Comparison of ENCODE assay signal across 8 mouse cellular contexts in the genomic region with DNA sequence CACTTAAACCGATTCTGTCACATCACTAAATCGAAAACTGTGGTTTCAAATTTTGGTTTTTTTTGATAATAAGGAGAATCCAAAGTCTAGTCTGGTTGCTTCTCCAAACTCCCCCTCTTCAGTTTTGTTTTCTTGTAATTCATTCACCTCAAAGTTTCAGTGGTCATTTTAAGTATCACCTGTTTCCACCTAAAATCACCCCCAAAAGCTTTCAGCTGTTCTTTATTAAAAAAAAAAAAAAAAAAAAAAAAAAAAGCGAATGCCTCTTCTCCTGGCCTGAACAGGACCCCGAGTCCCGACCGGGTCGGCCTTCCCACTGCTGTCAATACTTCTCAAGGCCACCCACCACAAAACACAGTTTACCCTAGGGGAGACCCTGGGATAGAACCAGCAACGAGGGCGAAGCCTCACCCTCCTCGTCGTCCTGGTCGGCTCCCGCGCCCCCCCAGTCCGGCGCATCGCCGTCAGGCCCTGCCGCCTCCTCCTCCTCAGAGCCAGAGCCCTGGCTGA. TPM values are rescaled to one million over a fixed set of nuclear protein-coding genes. Genes with fewer than 3 reads are reported as not detected.
A peak's percentile ranks its signal among the peaks of the same experiment; 100 is the strongest.
DNase-seq lines count a peak whose midpoint lies in the region; ATAC-seq and TF ChIP-seq lines count a peak whose summit lies in the region.

No protein-coding gene starts in this region.

- H3K27me3 ChIP-seq in embryonic facial prominence, embryonic 10.5 days (replicated peaks; ENCODE audit: low read depth, poor library complexity, severe bottlenecking), result no peaks in the 10 kb centered on the region
- no peaks in the 10 kb centered on the region for H3K27me3 ChIP-seq in intestine, embryonic 14.5 days (replicated peaks; ENCODE audit: control insufficient read depth, insufficient read depth, low read length)
- H3K27me3 ChIP-seq in neural tube, embryonic 12.5 days (replicated peaks), result no peaks in the 10 kb centered on the region

- WGBS in embryonic facial prominence, embryonic 10.5 days, result 8% methylated on average over 19 of the region's 19 CpGs
- 8% methylated on average over 19 of the region's 19 CpGs for WGBS in intestine, embryonic 14.5 days
- 10% methylated on average over 19 of the region's 19 CpGs for WGBS in neural tube, embryonic 12.5 days

- peak overlapping the region; percentile 94 for H3K9ac ChIP-seq in intestine, embryonic 14.5 days (ENCODE audit: low read length)
- H3K9ac ChIP-seq in neural tube, embryonic 12.5 days, result peak overlapping the region; percentile 95

- no peak; the same call in none of the 2 replicates for ATAC-seq in intestine, embryonic 14.5 days (replicated peaks; ENCODE audit: low FRiP score, low TSS enrichment, low read depth)
- no peak for ATAC-seq in neural tube, embryonic 12.5 days (ENCODE audit: low FRiP score, low read depth)

- H3K4me1 ChIP-seq in embryonic facial prominence, embryonic 10.5 days, result peaks cover 16% of the 10 kb centered on the region
- peaks cover 9% of the 10 kb centered on the region for H3K4me1 ChIP-seq in intestine, embryonic 14.5 days (replicated peaks; ENCODE audit: control insufficient read depth, insufficient read depth, low read length)
- H3K4me1 ChIP-seq in neural tube, embryonic 12.5 days, result peaks cover 15% of the 10 kb centered on the region

- peak overlapping the region; percentile 99 for H3K4me3 ChIP-seq in layer of hippocampus, adult 2 months
- H3K4me3 ChIP-seq in embryonic facial prominence, embryonic 10.5 days, result peak overlapping the region; percentile 99
- H3K4me3 ChIP-seq in intestine, embryonic 14.5 days (ENCODE audit: low read depth, low read length), result peak overlapping the region; percentile 99
- peak overlapping the region; percentile 96 for H3K4me3 ChIP-seq in neural tube, embryonic 12.5 days

- no peaks in the 10 kb centered on the region for H3K9me3 ChIP-seq in embryonic facial prominence, embryonic 10.5 days
- H3K9me3 ChIP-seq in intestine, embryonic 14.5 days (ENCODE audit: control insufficient read depth, low read length), result no peaks in the 10 kb centered on the region
- no peaks in the 10 kb centered on the region for H3K9me3 ChIP-seq in neural tube, embryonic 12.5 days

- peaks cover 33% of the 10 kb centered on the region for H3K36me3 ChIP-seq in embryonic facial prominence, embryonic 10.5 days (replicated peaks)
- H3K36me3 ChIP-seq in intestine, embryonic 14.5 days (ENCODE audit: control insufficient read depth, insufficient read depth, low read length), result peaks cover 32% of the 10 kb centered on the region
- peaks cover 18% of the 10 kb centered on the region for H3K36me3 ChIP-seq in neural tube, embryonic 12.5 days

- TF ChIP-seq CTCF in layer of hippocampus, adult 2 months (conservative IDR thresholded peaks at IDR 0.05), result no peak

- H3K4me2 ChIP-seq in intestine, embryonic 14.5 days (ENCODE audit: low read length), result peak overlapping the region; percentile 67
- H3K4me2 ChIP-seq in neural tube, embryonic 12.5 days (replicated peaks), result peak overlapping the region; percentile 79

- peak overlapping the region; percentile 93 for H3K27ac ChIP-seq in layer of hippocampus, adult 2 months
- peak overlapping the region; percentile 91 for H3K27ac ChIP-seq in embryonic facial prominence, embryonic 10.5 days (replicated peaks)
- peak overlapping the region; percentile 82 for H3K27ac ChIP-seq in intestine, embryonic 14.5 days (ENCODE audit: low read depth)
- H3K27ac ChIP-seq in neural tube, embryonic 12.5 days, result peak overlapping the region; percentile 71

- DNase-seq in layer of hippocampus, adult 2 months (ENCODE audit: low spot score in 2 of 2), result no peak
- no peak for DNase-seq in layer of hippocampus, adult 9-11 months
- DNase-seq in embryonic facial prominence, embryonic 10.5 days (ENCODE audit: low spot score), result no peak
- DNase-seq in intestine, embryonic 14.5 days (ENCODE audit: low spot score), result no peak
- no peak for DNase-seq in spleen, adult 12 weeks (ENCODE audit: low spot score)
- DNase-seq in frontal cortex, adult 2 months (ENCODE audit: extremely low spot score in 1 of 2, low spot score in 1 of 2), result no peak
- no peak for DNase-seq in thymus, postnatal 36 days

RNA-seq across cellular contexts. Expression of a gene that starts 0.5 kb away (rescaled TPM):
- total RNA-seq in layer of hippocampus, adult 2 months (2021), result 10 to 100 TPM; 36.2 to 41.9 TPM
- 37.2 and 42.1 TPM in 2 replicates for polyA plus RNA-seq in embryonic facial prominence, embryonic 10.5 days (2016; fragmentation: Nextera tagmentation; extraction: Ambion mirVana)
- polyA plus RNA-seq in intestine, embryonic 14.5 days (2014; fragmentation: Nextera tagmentation; extraction: Ambion mirVana), result 38.6 and 40.8 TPM in 2 replicates
- polyA plus RNA-seq in neural tube, embryonic 12.5 days (2016; fragmentation: Nextera tagmentation; extraction: Ambion mirVana), result 43.4 and 46.7 TPM in 2 replicates
- polyA plus RNA-seq in frontal cortex, adult 2 months (2012; rRNA removed), result 44.0 and 48.7 TPM in 2 replicates

RNA-seq across cellular contexts. Expression of a gene that starts 26.8 kb away (rescaled TPM):
- 10 to 100 TPM; 33.2 to 33.5 TPM for total RNA-seq in layer of hippocampus, adult 2 months (2021)
- polyA plus RNA-seq in embryonic facial prominence, embryonic 10.5 days (2016; fragmentation: Nextera tagmentation; extraction: Ambion mirVana), result 96.7 and 101 TPM in 2 replicates
- polyA plus RNA-seq in intestine, embryonic 14.5 days (2014; fragmentation: Nextera tagmentation; extraction: Ambion mirVana), result 85.9 and 87.5 TPM in 2 replicates
- polyA plus RNA-seq in neural tube, embryonic 12.5 days (2016; fragmentation: Nextera tagmentation; extraction: Ambion mirVana), result 59.1 and 59.3 TPM in 2 replicates
- polyA plus RNA-seq in frontal cortex, adult 2 months (2012; rRNA removed), result 32.3 and 38.9 TPM in 2 replicates

RNA-seq across cellular contexts. Expression of a gene that starts 27.1 kb away (rescaled TPM):
- total RNA-seq in layer of hippocampus, adult 2 months (2021), result 10 to 100 TPM; 17.2 to 20.0 TPM
- 5.4 and 6.8 TPM in 2 replicates for polyA plus RNA-seq in embryonic facial prominence, embryonic 10.5 days (2016; fragmentation: Nextera tagmentation; extraction: Ambion mirVana)
- 7.3 and 8.3 TPM in 2 replicates for polyA plus RNA-seq in intestine, embryonic 14.5 days (2014; fragmentation: Nextera tagmentation; extraction: Ambion mirVana)
- 9.8 and 11.2 TPM in 2 replicates for polyA plus RNA-seq in neural tube, embryonic 12.5 days (2016; fragmentation: Nextera tagmentation; extraction: Ambion mirVana)
- polyA plus RNA-seq in frontal cortex, adult 2 months (2012; rRNA removed), result 31.3 and 34.6 TPM in 2 replicates

RNA-seq across cellular contexts. Expression of a gene that starts 40.3 kb away (rescaled TPM):
- total RNA-seq in layer of hippocampus, adult 2 months (2021), result 1 to 10 TPM; 5.3 to 6.8 TPM
- 1.1 and 1.2 TPM in 2 replicates for polyA plus RNA-seq in embryonic facial prominence, embryonic 10.5 days (2016; fragmentation: Nextera tagmentation; extraction: Ambion mirVana)
- 10.8 and 11.8 TPM in 2 replicates for polyA plus RNA-seq in intestine, embryonic 14.5 days (2014; fragmentation: Nextera tagmentation; extraction: Ambion mirVana)
- polyA plus RNA-seq in neural tube, embryonic 12.5 days (2016; fragmentation: Nextera tagmentation; extraction: Ambion mirVana), result 6.3 and 8.4 TPM in 2 replicates
- polyA plus RNA-seq in frontal cortex, adult 2 months (2012; rRNA removed), result 15.4 and 18.4 TPM in 2 replicates
